Mouse (Mus musculus) bone marrow, adult 2 months (tissue): ENCODE measurements at regions not wholly inside any gene's neighbourhood (a gene's known extent, or its start where the extent isn't known, plus 50 kb on each side); places are given as distances from the start of the nearest gene placed in this dataset.

ENCODE experiments used
- CTCF ChIP-seq: fragments of 200-500 bp; IDR thresholded peaks from 2 replicates; pipeline ENCODE4 v1.5.1; 2011; ENCODE audit warnings: low read length, control low read depth; ENCODE audit not compliant: control insufficient read depth, insufficient read depth
- POLR2A ChIP-seq: fragments of 200-500 bp; IDR thresholded peaks from 2 replicates; pipeline ENCODE4 v1.6.1; 2011; ENCODE audit warnings: low read depth, mild to moderate bottlenecking, control low read depth, low read length, borderline replicate concordance; ENCODE audit not compliant: control insufficient read depth

DNA sequence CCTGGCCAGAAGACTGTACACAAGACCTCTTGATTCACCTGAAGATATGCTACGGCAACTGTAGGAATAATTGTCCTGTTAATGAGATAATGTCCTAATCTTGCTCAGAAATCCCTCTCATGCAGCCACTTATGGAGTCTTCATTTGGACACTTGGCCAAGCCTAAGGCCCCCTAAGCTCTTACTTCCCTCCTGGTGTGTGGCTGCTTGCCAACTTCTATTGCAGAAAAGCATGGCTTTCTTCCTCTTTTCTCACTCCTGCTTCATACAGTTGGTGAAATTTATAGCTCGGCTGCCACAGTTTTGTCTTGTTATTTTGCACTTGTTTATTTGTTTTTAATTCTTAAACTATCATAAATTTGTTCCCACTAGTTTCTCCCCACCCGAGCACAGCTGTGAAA, 488.4 kb downstream of the Plekhb2 start:
- TF ChIP-seq CTCF (no peak), POLR2A (no peak)
